Mouse (Mus musculus) intestine, embryonic 16.5 days (tissue): ENCODE measurements at regions not wholly inside any gene's neighbourhood (a gene's known extent, or its start where the extent isn't known, plus 50 kb on each side); places are given as distances from the start of the nearest gene placed in this dataset.

Experiments
- ATAC-seq: fragments of 200-750 bp; cut with Nextera tagmentation; 2 replicates; pipeline ENCODE4 v1.8.0; 2017; ENCODE audit warnings: moderate TSS enrichment, moderate library complexity
- H3K27ac ChIP-seq: fragments of 300-500 bp; sonication (generic); 2 replicates; pipeline ENCODE4 v1.5.1; 2014; ENCODE audit warnings: mild to moderate bottlenecking, low read length
- H3K27me3 ChIP-seq: fragments of 300-500 bp; sonication (generic); replicated peaks from 2 replicates; pipeline ENCODE4 v1.6.1; 2014; ENCODE audit warnings: low read length, control low read depth, mixed read lengths; ENCODE audit not compliant: control insufficient read depth, insufficient read depth
- H3K36me3 ChIP-seq: fragments of 300-500 bp; sonication (generic); 2 replicates; pipeline ENCODE4 v1.6.1; 2014; ENCODE audit warnings: low read length, control low read depth; ENCODE audit not compliant: control insufficient read depth, insufficient read depth
- H3K4me1 ChIP-seq: fragments of 300-500 bp; sonication (generic); 2 replicates; pipeline ENCODE4 v1.6.1; 2014; ENCODE audit warnings: low read length, control low read depth, mixed read lengths; ENCODE audit not compliant: control insufficient read depth, insufficient read depth
- H3K4me2 ChIP-seq: fragments of 300-500 bp; sonication (generic); 2 replicates; pipeline ENCODE4 v1.6.1; 2014; ENCODE audit warnings: low read depth, low read length, control low read depth
- H3K4me3 ChIP-seq: fragments of 300-500 bp; sonication (generic); 2 replicates; pipeline ENCODE4 v1.5.1; 2014; ENCODE audit warnings: mild to moderate bottlenecking, low read length
- H3K9ac ChIP-seq: fragments of 300-500 bp; sonication (generic); 2 replicates; pipeline ENCODE4 v1.6.1; 2014; ENCODE audit warnings: low read depth, low read length
- H3K9me3 ChIP-seq: fragments of 300-500 bp; sonication (generic); 2 replicates; pipeline ENCODE4 v1.6.1; 2016; ENCODE audit warnings: low read length, control low read depth; ENCODE audit not compliant: control insufficient read depth
- WGBS: fragments of 180-500 bp; shearing (Covaris S2); extraction: QIAGEN DNeasy Blood & Tissue Kit; methylation state at CpG from one replicate; pipeline ENCODE4 v1.1.7; 2014; 5-methylcytosine and 5-hydroxymethylcytosine counted together

GRCm38 (mm10) chr6:88964071-88964470 lies 62.0 kb downstream of the Tpra1 start:
- Histone ChIP-seq H3K9ac (no peak overlapping the region), H3K27me3 (no peaks in the 10 kb centered on the region), H3K27ac (no peak overlapping the region), H3K4me1 (peaks cover 4% of the 10 kb centered on the region; the same call in 1 of the 2 replicates), H3K4me2 (no peak overlapping the region), H3K4me3 (no peak overlapping the region), H3K9me3 (no peaks in the 10 kb centered on the region), H3K36me3 (no peaks in the 10 kb centered on the region)
- ATAC-seq, result no peak
- WGBS, result 79% methylated on average over 7 of the region's 7 CpGs

GRCm38 (mm10) chr6:88964911-88965310 lies 62.9 kb downstream of the Tpra1 start:
- no peak overlapping the region for H3K27ac ChIP-seq
- H3K36me3 ChIP-seq, result no peaks in the 10 kb centered on the region
- H3K27me3 ChIP-seq, result no peaks in the 10 kb centered on the region
- no peak for ATAC-seq
- H3K4me3 ChIP-seq, result no peak overlapping the region
- WGBS, result 87% methylated on average over 6 of the region's 6 CpGs
- H3K4me1 ChIP-seq, result peaks cover 4% of the 10 kb centered on the region; the same call in 1 of the 2 replicates
- no peak overlapping the region for H3K4me2 ChIP-seq
- no peaks in the 10 kb centered on the region for H3K9me3 ChIP-seq
- H3K9ac ChIP-seq, result no peak overlapping the region

- H3K4me1 ChIP-seq, result no peaks in the 10 kb centered on the region
- H3K9me3 ChIP-seq, result no peaks in the 10 kb centered on the region
- H3K27me3 ChIP-seq, result no peaks in the 10 kb centered on the region
- no peak overlapping the region for H3K4me2 ChIP-seq
- no peaks in the 10 kb centered on the region for H3K36me3 ChIP-seq
- H3K27ac ChIP-seq, result no peak overlapping the region
- H3K9ac ChIP-seq, result no peak overlapping the region
- no peak overlapping the region for H3K4me3 ChIP-seq
- no peak for ATAC-seq
- WGBS, result 64% methylated on average over 19 of the region's 19 CpGs
Measured at GRCm38 (mm10) chr6:88965361-88966226, 63.5 kb downstream of the Tpra1 start.

GRCm38 (mm10) chr6:88966501-88966900 lies 64.5 kb downstream of the Tpra1 start:
- WGBS, result 70% methylated on average over 4 of the region's 4 CpGs
- Histone ChIP-seq H3K4me1 (no peaks in the 10 kb centered on the region), H3K9me3 (no peaks in the 10 kb centered on the region), H3K27me3 (no peaks in the 10 kb centered on the region), H3K27ac (no peak overlapping the region), H3K4me2 (no peak overlapping the region), H3K36me3 (no peaks in the 10 kb centered on the region), H3K9ac (no peak overlapping the region), H3K4me3 (no peak overlapping the region)
- ATAC-seq, result no peak

- H3K9ac ChIP-seq, result no peak overlapping the region
- WGBS, result 39% methylated on average over 4 of the region's 4 CpGs
- no peak overlapping the region for H3K4me2 ChIP-seq
- no peak overlapping the region for H3K4me3 ChIP-seq
- no peak for ATAC-seq
- no peaks in the 10 kb centered on the region for H3K36me3 ChIP-seq
- H3K27me3 ChIP-seq, result no peaks in the 10 kb centered on the region
- no peaks in the 10 kb centered on the region for H3K4me1 ChIP-seq
- H3K27ac ChIP-seq, result no peak overlapping the region
- H3K9me3 ChIP-seq, result no peaks in the 10 kb centered on the region
Measured at GRCm38 (mm10) chr6:88968842-88969241, 66.8 kb downstream of the Tpra1 start.

- no peaks in the 10 kb centered on the region for H3K36me3 ChIP-seq
- H3K4me1 ChIP-seq, result no peaks in the 10 kb centered on the region
- H3K4me2 ChIP-seq, result no peak overlapping the region
- H3K4me3 ChIP-seq, result no peak overlapping the region
- no peak overlapping the region for H3K27ac ChIP-seq
- no peak for ATAC-seq
- 38% methylated on average over 9 of the region's 9 CpGs for WGBS
- H3K9me3 ChIP-seq, result no peaks in the 10 kb centered on the region
- H3K9ac ChIP-seq, result no peak overlapping the region
- H3K27me3 ChIP-seq, result no peaks in the 10 kb centered on the region
Measured at GRCm38 (mm10) chr6:88971729-88972128, 69.7 kb downstream of the Tpra1 start.

- no peak overlapping the region for H3K4me3 ChIP-seq
- no peak overlapping the region for H3K4me2 ChIP-seq
- no peaks in the 10 kb centered on the region for H3K36me3 ChIP-seq
- WGBS, result 54% methylated on average over 7 of the region's 7 CpGs
- no peaks in the 10 kb centered on the region for H3K9me3 ChIP-seq
- no peak overlapping the region for H3K27ac ChIP-seq
- no peak overlapping the region for H3K9ac ChIP-seq
- H3K27me3 ChIP-seq, result no peaks in the 10 kb centered on the region
- no peaks in the 10 kb centered on the region for H3K4me1 ChIP-seq
- ATAC-seq, result no peak
Measured at GRCm38 (mm10) chr6:88974457-88974856, 72.4 kb downstream of the Tpra1 start.

GRCm38 (mm10) chr6:88976581-88976980 lies 74.5 kb downstream of the Tpra1 start:
- no peak for ATAC-seq
- Histone ChIP-seq H3K4me3 (no peak overlapping the region), H3K9me3 (no peaks in the 10 kb centered on the region), H3K36me3 (no peaks in the 10 kb centered on the region), H3K4me2 (no peak overlapping the region), H3K4me1 (no peaks in the 10 kb centered on the region), H3K27ac (no peak overlapping the region), H3K27me3 (no peaks in the 10 kb centered on the region), H3K9ac (no peak overlapping the region)
- 10% methylated on average over 13 of the region's 13 CpGs for WGBS

- no peaks in the 10 kb centered on the region for H3K9me3 ChIP-seq
- no peaks in the 10 kb centered on the region for H3K4me1 ChIP-seq
- no peak overlapping the region for H3K4me2 ChIP-seq
- no peak overlapping the region for H3K4me3 ChIP-seq
- no peaks in the 10 kb centered on the region for H3K36me3 ChIP-seq
- 2% methylated on average over 8 of the region's 8 CpGs for WGBS
- H3K27ac ChIP-seq, result no peak overlapping the region
- H3K27me3 ChIP-seq, result no peaks in the 10 kb centered on the region
- no peak overlapping the region for H3K9ac ChIP-seq
- no peak for ATAC-seq
Measured at GRCm38 (mm10) chr6:88976994-88977393, 74.9 kb downstream of the Tpra1 start.

- WGBS, result 41% methylated on average over 4 of the region's 4 CpGs
- H3K9me3 ChIP-seq, result no peaks in the 10 kb centered on the region
- no peak overlapping the region for H3K4me3 ChIP-seq
- H3K4me2 ChIP-seq, result no peak overlapping the region
- no peak for ATAC-seq
- no peak overlapping the region for H3K27ac ChIP-seq
- H3K4me1 ChIP-seq, result no peaks in the 10 kb centered on the region
- 0 out of 2 replicates have a peak, but pooled peaks cover 3% of the 10 kb centered on the region for H3K27me3 ChIP-seq
- no peak overlapping the region for H3K9ac ChIP-seq
- no peaks in the 10 kb centered on the region for H3K36me3 ChIP-seq
Measured at GRCm38 (mm10) chr6:88978970-88979369, 76.9 kb downstream of the Tpra1 start.
